Mouse (Mus musculus): ENCODE measurements around the gene Olfr789.

Olfr789 gene

DNA sequence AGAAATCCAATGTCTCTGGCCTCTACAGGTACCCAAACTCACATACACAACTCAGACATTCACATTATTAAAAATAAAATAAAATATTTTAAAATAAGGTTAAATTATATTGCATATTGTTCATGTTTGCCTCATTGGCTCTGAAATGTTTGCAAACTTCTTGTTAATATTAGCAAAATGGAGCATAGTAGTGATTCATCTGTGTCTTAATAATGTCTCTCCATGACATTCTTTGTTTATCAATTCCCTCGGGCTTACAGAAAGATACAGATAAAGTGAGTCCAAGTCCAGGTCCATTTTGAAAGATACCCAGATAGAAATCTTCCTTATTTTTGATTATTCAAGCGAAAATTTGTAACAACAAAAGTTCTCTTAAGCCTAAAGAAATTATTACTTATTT lies at the start of gene Olfr789:
Olfr789 (plus strand) TSS at position 301 of the 400 bp plus-strand sequence.
- DNase-seq (ENCODE audit: low spot score) = no peak

DNA sequence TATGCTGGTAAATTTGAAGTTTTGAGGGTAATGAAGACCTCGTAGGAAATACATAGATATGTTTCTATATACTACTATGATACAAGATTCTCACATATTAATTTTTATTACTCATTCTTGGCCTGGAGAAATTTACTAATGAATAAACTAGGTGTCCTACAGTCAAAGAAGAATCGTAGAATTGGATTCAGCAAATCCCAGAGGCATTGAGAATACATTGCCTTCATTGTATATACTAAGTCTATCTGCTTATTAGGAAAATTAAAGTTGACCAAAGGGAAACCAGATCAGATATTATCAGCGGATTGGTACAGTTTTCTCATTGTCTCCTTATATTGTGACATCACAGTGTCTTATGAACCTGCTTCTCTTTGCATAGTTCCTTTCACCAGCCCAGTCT lies 23.0 kb upstream of the Olfr789 start, which contains the start of gene Olfr787:
Olfr787 (plus strand) TSS at position 301 of the 400 bp plus-strand sequence.
- no peak for DNase-seq (ENCODE audit: low spot score)

DNA sequence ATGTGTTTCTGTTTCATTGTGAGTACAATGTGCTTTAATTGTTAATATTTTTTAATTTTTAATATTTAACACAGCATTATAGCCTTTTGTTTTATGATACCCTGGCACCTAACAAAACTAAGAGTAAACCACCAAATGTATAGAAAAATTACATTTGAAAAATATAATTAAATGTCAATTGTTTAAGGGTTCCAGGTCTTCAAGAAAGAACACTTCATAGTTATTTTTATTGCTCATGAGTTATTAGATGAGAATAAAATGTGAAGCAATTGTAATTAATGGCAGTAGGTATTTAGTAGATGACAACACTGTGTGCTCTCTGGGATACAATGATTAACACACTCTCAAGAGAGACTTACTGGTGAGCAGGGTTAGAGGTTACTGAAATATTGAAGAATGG lies 13.9 kb upstream of the Olfr789 start, which contains the start of gene Olfr788:
Olfr788 (plus strand) TSS at position 301 of the 400 bp plus-strand sequence.
- no peak for DNase-seq (ENCODE audit: low spot score)

DNA sequence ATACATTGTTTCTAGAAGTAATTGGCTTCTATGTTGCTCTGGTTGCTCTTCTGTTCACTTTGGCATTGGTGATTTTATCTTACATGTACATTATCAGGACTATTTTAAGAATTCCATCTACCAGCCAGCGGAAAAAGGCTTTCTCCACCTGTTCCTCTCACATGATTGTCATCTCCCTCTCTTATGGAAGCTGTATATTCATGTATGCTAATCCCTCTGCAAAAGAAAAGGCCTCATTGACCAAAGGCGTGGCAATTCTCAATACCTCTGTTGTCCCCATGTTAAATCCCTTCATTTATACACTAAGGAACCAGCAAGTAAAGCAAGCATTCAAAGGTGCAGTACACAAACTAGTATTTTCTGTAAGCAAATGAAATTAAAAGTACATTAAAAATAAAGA lies 11.3 kb upstream of the Olfr789 start:
- DNase-seq (ENCODE audit: low spot score) = no peak

DNA sequence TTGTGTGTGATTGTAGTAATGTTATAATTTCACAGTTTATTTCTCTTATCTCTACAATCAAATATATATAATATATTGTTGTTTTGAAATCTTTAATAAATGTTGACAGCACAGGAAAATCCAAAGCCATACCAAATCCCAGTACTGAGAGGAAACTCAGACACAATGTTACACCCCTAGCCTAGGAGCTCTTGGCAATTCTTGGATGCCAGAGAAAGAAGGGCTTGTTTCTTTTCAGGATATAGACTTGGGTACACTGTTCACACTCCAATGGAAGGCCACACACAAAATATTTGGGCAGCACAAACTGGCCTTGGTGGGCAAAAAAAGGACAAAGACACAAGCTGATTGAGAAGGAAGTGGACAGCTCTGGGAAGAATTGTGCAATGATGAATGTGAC lies 10.8 kb upstream of the Olfr789 start:
- no peak for DNase-seq (ENCODE audit: low spot score)

DNA sequence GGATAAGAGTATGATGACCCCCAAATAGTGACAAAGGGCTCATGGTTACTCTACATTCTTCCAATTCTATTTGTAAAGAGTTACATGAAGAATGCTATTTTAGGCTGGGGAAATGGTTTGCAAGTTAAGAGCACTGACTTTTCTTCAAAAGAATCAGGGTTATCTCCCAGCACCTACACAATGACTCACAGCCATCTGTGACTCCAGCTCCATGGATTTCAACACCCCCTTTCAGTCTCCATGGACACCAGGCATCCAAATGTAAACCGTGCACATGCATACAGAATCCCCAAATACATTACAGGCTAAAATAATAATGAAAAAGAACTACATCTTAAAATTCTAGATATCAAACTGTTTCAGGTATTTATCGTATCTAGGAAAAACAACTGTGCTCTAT lies 5.5 kb downstream of the Olfr789 start:
- DNase-seq (ENCODE audit: low spot score) = no peak

DNA sequence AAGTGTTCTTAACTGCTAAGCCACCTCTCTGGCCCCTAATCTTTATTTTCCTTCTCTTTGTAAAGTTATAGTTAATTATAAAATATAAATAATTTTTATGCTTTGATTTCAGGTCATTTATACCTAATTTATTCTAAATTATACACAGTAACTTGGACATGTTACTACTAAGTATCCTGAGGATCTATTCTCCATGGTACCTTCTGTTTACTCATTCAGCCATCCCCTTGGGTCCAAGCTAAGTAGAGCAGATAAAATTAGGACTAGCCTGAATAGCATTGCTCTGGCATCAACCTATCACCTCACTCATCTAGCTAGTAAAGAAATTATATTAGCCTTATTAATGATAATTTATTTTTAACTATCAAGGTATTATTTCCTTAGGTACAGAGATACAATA lies 13.6 kb downstream of the Olfr789 start, which contains the start of gene Olfr790:
Olfr790 (plus strand) TSS at position 301 of the 400 bp plus-strand sequence.
- DNase-seq (ENCODE audit: low spot score) = no peak

DNA sequence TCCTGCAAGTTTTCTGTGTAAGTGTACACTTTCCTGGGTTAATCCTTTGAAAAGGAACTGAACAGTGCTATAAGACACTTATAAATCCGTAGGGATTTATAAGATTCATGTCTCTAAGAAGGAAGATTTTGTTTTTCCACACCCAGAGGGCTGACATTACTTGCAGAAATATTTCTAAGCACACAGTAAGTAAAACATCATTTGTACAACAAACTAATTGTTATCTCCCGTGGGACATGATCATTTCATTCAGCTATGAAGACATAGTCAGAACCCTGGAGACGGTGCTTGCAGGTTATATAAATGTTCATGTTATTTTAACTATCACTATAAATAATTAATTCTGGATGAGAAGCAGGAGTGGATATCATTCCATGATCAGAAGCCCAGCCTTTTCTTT lies 36.9 kb downstream of the Olfr789 start, which contains the start of gene Olfr791:
Olfr791 (plus strand) TSS at position 301 of the 400 bp plus-strand sequence.
- DNase-seq (ENCODE audit: low spot score) = no peak

DNA sequence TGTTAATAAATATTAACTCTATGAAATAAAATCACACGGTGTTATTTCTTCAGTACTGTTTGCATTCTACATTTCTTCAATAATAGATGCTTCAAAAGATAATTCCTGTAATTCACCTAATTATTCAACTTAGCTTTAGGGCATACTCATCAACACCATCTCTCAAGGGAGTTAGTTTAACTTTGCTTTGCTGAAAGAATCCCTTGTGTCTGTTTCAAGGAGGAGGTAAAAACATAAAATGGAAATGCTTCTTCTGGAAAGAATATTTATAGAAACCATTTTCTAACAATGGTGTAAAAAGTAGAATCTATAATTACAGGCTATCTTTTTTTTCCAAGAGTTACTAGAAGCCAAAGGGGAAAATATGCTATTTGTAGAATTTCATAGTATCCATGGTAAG lies 54.3 kb downstream of the Olfr789 start, which contains the start of gene Olfr792:
Olfr792 (plus strand) TSS at position 301 of the 400 bp plus-strand sequence.
- no peak for DNase-seq (ENCODE audit: low spot score)
